Mouse (Mus musculus) telencephalon, adult 2 months (tissue): ENCODE results near the gene Zfp280d.

ENCODE experiments used
- DNase-seq: peaks from one replicate; pipeline ENCODE4 v3.0.0-alpha.2; 2011; ENCODE audit warnings: low read depth, low spot score

Gene Zfp280d

GRCm38 (mm10) chr9:72274677-72275076 lies at the start of gene Zfp280d:
TSS of gene Zfp280d (plus strand) at chr9:72274860.
- DNase-seq = peak; percentile 85

- no peak for DNase-seq
Measured at GRCm38 (mm10) chr9:72226536-72226935, 48.1 kb upstream of the Zfp280d start.

- DNase-seq = no peak
Measured at GRCm38 (mm10) chr9:72252656-72253055, 22.0 kb upstream of the Zfp280d start.

GRCm38 (mm10) chr9:72255227-72255626 lies 19.4 kb upstream of the Zfp280d start:
- DNase-seq = no peak

GRCm38 (mm10) chr9:72256646-72257045 lies 18.0 kb upstream of the Zfp280d start:
- DNase-seq = no peak

- no peak for DNase-seq
Measured at GRCm38 (mm10) chr9:72260337-72260736, 14.3 kb upstream of the Zfp280d start.

GRCm38 (mm10) chr9:72264859-72265258 lies 9.8 kb upstream of the Zfp280d start:
- no peak for DNase-seq

- DNase-seq = no peak
Measured at GRCm38 (mm10) chr9:72270146-72270545, 4.5 kb upstream of the Zfp280d start.

GRCm38 (mm10) chr9:72273646-72274410 lies 832 bp upstream of the Zfp280d start:
- no peak for DNase-seq

GRCm38 (mm10) chr9:72275101-72275978 lies 680 bp downstream of the Zfp280d start:
- peak; percentile 50 for DNase-seq

GRCm38 (mm10) chr9:72275979-72276500 lies 1.4 kb downstream of the Zfp280d start:
- DNase-seq = no peak

- no peak for DNase-seq
Measured at GRCm38 (mm10) chr9:72276941-72277340, 2.3 kb downstream of the Zfp280d start.

GRCm38 (mm10) chr9:72279943-72280342 lies 5.3 kb downstream of the Zfp280d start:
- DNase-seq = no peak

GRCm38 (mm10) chr9:72287696-72288095 lies 13.0 kb downstream of the Zfp280d start:
- no peak for DNase-seq

- no peak for DNase-seq
Measured at GRCm38 (mm10) chr9:72288210-72288609, 13.6 kb downstream of the Zfp280d start.

GRCm38 (mm10) chr9:72289094-72289493 lies 14.4 kb downstream of the Zfp280d start:
- DNase-seq = no peak

GRCm38 (mm10) chr9:72294076-72294475 lies 19.4 kb downstream of the Zfp280d start:
- no peak for DNase-seq

- DNase-seq = peak; percentile 10
Measured at GRCm38 (mm10) chr9:72309765-72310164, 35.1 kb downstream of the Zfp280d start.

- no peak for DNase-seq
Measured at GRCm38 (mm10) chr9:72333221-72333620, 58.6 kb downstream of the Zfp280d start.

- no peak for DNase-seq
Measured at GRCm38 (mm10) chr9:72336069-72336468, 61.4 kb downstream of the Zfp280d start.

GRCm38 (mm10) chr9:72339119-72339518 lies 64.5 kb downstream of the Zfp280d start:
- DNase-seq = no peak

- no peak for DNase-seq
Measured at GRCm38 (mm10) chr9:72343844-72344243, 69.2 kb downstream of the Zfp280d start.
